Mouse (Mus musculus) neural tube, embryonic 10.5 days (tissue): ENCODE measurements around the gene Alkbh6.
A peak's percentile ranks its signal among the peaks of the same experiment; 100 is the strongest.

Experiments used
- DNase-seq: peaks from one replicate; pipeline ENCODE4 v3.0.0-alpha.2; 2017; ENCODE audit warnings: low spot score; ENCODE audit errors: extremely low spot score

Gene Alkbh6

GRCm38 (mm10) chr7:30308076-30309005, at the start of gene Alkbh6:
Alkbh6 (plus strand) TSS chr7:30308717.
- peak; percentile 84 for DNase-seq

- DNase-seq: no peak
Observed at GRCm38 (mm10) chr7:30265041-30265440, 43.5 kb upstream of the Alkbh6 start.

GRCm38 (mm10) chr7:30265531-30265930, 43.0 kb upstream of the Alkbh6 start:
- DNase-seq: no peak

GRCm38 (mm10) chr7:30265935-30266334, 42.6 kb upstream of the Alkbh6 start:
- no peak for DNase-seq

- no peak for DNase-seq
Observed at GRCm38 (mm10) chr7:30266780-30267179, 41.7 kb upstream of the Alkbh6 start.

- no peak for DNase-seq
Observed at GRCm38 (mm10) chr7:30269641-30270040, 38.9 kb upstream of the Alkbh6 start.

- no peak for DNase-seq
Observed at GRCm38 (mm10) chr7:30274383-30274782, 34.1 kb upstream of the Alkbh6 start.

- no peak for DNase-seq
Observed at GRCm38 (mm10) chr7:30278911-30279310, 29.6 kb upstream of the Alkbh6 start.

- no peak for DNase-seq
Observed at GRCm38 (mm10) chr7:30279536-30279935, 29.0 kb upstream of the Alkbh6 start.

- peak; percentile 91 for DNase-seq
Observed at GRCm38 (mm10) chr7:30279951-30280669, 28.4 kb upstream of the Alkbh6 start, which contains the start of the genes Thap8 and Wdr62. Thap8 (plus strand) TSS chr7:30280094. Wdr62 (minus strand) TSS chr7:30280419.

- DNase-seq: peak; percentile 73
Observed at GRCm38 (mm10) chr7:30280670-30281138, 27.8 kb upstream of the Alkbh6 start.

- no peak for DNase-seq
Observed at GRCm38 (mm10) chr7:30281522-30281921, 27.0 kb upstream of the Alkbh6 start.

GRCm38 (mm10) chr7:30282740-30283139, 25.8 kb upstream of the Alkbh6 start:
- no peak for DNase-seq

GRCm38 (mm10) chr7:30286701-30287410, 21.7 kb upstream of the Alkbh6 start:
- no peak for DNase-seq

- DNase-seq: no peak
Observed at GRCm38 (mm10) chr7:30288046-30288445, 20.5 kb upstream of the Alkbh6 start.

GRCm38 (mm10) chr7:30289071-30289713, 19.3 kb upstream of the Alkbh6 start:
- DNase-seq: no peak

- DNase-seq: peak; percentile 30
Observed at GRCm38 (mm10) chr7:30289714-30290399, 18.7 kb upstream of the Alkbh6 start.

GRCm38 (mm10) chr7:30291215-30292131, 17.0 kb upstream of the Alkbh6 start, which contains the start of gene Clip3:
Clip3 (plus strand) TSS chr7:30291728.
- DNase-seq: peak; percentile 83

GRCm38 (mm10) chr7:30293795-30294194, 14.7 kb upstream of the Alkbh6 start:
- DNase-seq: no peak
